Mouse (Mus musculus) embryonic facial prominence, embryonic 12.5 days (tissue): Measurements from ENCODE around the gene Slc22a12. TPM values are rescaled to one million over a fixed set of nuclear protein-coding genes. Genes with fewer than 3 reads are reported as not detected.
A peak's percentile ranks its signal among the peaks of the same experiment; 100 is the strongest.

Source experiments
- ATAC-seq: fragments of 200-750 bp; cut with Nextera tagmentation; 2 replicates; pipeline ENCODE4 v1.8.0; 2017; ENCODE audit not compliant: insufficient number of reproducible peaks, insufficient read depth, low FRiP score, low TSS enrichment
- H3K27ac ChIP-seq: fragments of 300-500 bp; sonication (generic); 2 replicates; pipeline ENCODE4 v1.5.1; 2016; ENCODE audit warnings: mild to moderate bottlenecking
- H3K27me3 ChIP-seq: fragments of 300-500 bp; sonication (generic); 2 replicates; pipeline ENCODE4 v1.6.1; 2016; ENCODE audit warnings: mild to moderate bottlenecking, moderate library complexity
- H3K36me3 ChIP-seq: fragments of 300-500 bp; sonication (generic); 2 replicates; pipeline ENCODE4 v1.6.1; 2016; ENCODE audit warnings: mild to moderate bottlenecking
- H3K4me1 ChIP-seq: fragments of 300-500 bp; sonication (generic); 2 replicates; pipeline ENCODE4 v1.6.1; 2016
- H3K4me2 ChIP-seq: fragments of 300-500 bp; sonication (generic); replicated peaks from 2 replicates; pipeline ENCODE4 v1.6.1; 2016; ENCODE audit warnings: mild to moderate bottlenecking, moderate library complexity
- H3K4me3 ChIP-seq: fragments of 300-500 bp; sonication (generic); 2 replicates; pipeline ENCODE4 v1.5.1; 2016; ENCODE audit warnings: mild to moderate bottlenecking
- H3K9ac ChIP-seq: fragments of 300-500 bp; sonication (generic); 2 replicates; pipeline ENCODE4 v1.6.1; 2016; ENCODE audit warnings: mild to moderate bottlenecking, moderate library complexity
- H3K9me3 ChIP-seq: fragments of 300-500 bp; sonication (generic); 2 replicates; pipeline ENCODE4 v1.6.1; 2016; ENCODE audit warnings: mild to moderate bottlenecking, moderate library complexity
- WGBS: fragments of 180-500 bp; shearing (Covaris S2); methylation state at CpG from one replicate; pipeline ENCODE4 v1.1.7; 2016; 5-methylcytosine and 5-hydroxymethylcytosine counted together
- polyA plus RNA-seq: library from polyadenylated mRNA; unstranded; fragments of >200 nt; fragmentation: Nextera tagmentation; extraction: Ambion mirVana; gene quantifications from 2 replicates; pipeline ENCODE4 v1.2.1, GENCODE M21; 2016

Slc22a12 gene
- polyA plus RNA-seq, 1 experiment from 2014 or later = not detected

GRCm38 (mm10) chr19:6498350-6499131 is 44.3 kb downstream of the Slc22a12 start:
- H3K9ac ChIP-seq = peak overlapping the region; percentile 60
- H3K4me1 ChIP-seq = peaks cover 26% of the 10 kb centered on the region
- no peak for ATAC-seq
- peak overlapping the region; percentile 55 for H3K4me3 ChIP-seq
- 5% methylated on average over 31 of the region's 38 CpGs for WGBS
- no peak overlapping the region for H3K27ac ChIP-seq
- peaks cover 99% of the 10 kb centered on the region for H3K27me3 ChIP-seq
- H3K4me2 ChIP-seq = peak overlapping the region; percentile 92
- H3K36me3 ChIP-seq = no peaks in the 10 kb centered on the region
- H3K9me3 ChIP-seq = no peaks in the 10 kb centered on the region

DNA sequence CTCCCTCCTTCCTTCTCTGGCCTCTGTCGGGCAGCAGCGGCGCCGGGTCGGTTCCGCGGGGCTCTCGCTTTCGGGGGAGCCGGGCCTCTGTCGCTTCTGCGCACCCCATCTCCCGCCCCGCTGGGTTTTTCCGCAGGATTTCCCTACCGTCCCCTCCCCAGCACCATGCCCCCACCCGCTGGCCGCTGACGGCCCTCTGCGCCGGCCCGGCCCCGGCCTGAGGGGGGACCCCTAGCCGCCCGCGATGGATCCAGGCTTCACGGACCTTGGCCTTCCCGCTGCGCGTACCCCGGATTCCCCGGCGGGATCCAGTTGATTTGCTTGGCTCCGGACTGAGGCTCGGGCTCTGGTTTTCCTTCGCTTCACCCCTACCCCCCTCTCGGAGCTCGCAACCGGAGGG is 45.0 kb downstream of the Slc22a12 start:
- Histone ChIP-seq H3K4me1 (peaks cover 26% of the 10 kb centered on the region), H3K27me3 (peaks cover 99% of the 10 kb centered on the region), H3K4me3 (peak overlapping the region; percentile 55), H3K9ac (peak overlapping the region; percentile 60), H3K27ac (no peak overlapping the region), H3K36me3 (no peaks in the 10 kb centered on the region), H3K9me3 (no peaks in the 10 kb centered on the region), H3K4me2 (peak overlapping the region; percentile 92)
- 2% methylated on average over 37 of the region's 39 CpGs for WGBS
- ATAC-seq = no peak

GRCm38 (mm10) chr19:6497150-6497801 is 45.6 kb downstream of the Slc22a12 start:
- 0 out of 2 replicates have a peak, but pooled peaks have one; percentile 10 for ATAC-seq
- Histone ChIP-seq H3K36me3 (no peaks in the 10 kb centered on the region), H3K4me2 (peak overlapping the region; percentile 92), H3K27me3 (peaks cover 99% of the 10 kb centered on the region), H3K27ac (no peak overlapping the region), H3K9ac (peak overlapping the region; percentile 60), H3K9me3 (no peaks in the 10 kb centered on the region), H3K4me3 (peak overlapping the region; percentile 55), H3K4me1 (peaks cover 24% of the 10 kb centered on the region)
- 0% methylated on average over 6 of the region's 39 CpGs for WGBS

DNA sequence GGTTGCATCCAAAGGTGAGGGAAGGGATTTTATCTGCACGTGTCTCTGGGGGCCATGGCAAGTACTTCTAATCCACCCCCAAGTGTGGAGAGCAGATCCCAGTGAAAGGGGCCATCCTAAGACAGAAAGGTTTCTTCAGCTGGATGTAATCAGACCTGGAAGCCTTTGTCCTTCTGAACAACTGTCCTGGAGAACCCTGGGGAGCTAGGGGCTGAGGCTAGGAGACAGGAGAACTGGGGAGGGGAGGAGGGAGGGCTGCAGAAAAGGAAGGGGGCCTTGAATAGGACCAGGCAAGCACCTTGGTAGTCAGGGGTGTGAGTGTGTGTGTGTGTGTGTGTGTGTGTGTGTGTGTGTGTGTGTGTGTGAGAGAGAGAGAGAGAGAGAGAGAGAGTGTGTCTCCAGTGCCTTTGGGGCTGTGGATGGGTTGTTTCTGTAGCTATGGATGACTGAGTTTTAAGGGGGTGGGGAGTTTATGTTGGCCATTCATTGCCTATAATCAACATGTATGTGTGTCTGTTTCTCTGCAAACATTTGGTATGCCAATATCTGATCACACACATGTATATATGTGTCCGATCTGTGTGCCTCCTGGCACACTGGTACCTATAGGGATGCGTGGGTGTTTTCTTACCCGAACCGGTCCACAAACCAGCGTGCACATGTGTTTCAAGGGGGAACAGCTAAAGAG is 46.2 kb downstream of the Slc22a12 start:
- H3K27ac ChIP-seq = no peak overlapping the region
- H3K4me2 ChIP-seq = peak overlapping the region; percentile 92
- no peak for ATAC-seq
- no peaks in the 10 kb centered on the region for H3K9me3 ChIP-seq
- H3K9ac ChIP-seq = no peak overlapping the region
- peak overlapping the region; percentile 55 for H3K4me3 ChIP-seq
- H3K36me3 ChIP-seq = no peaks in the 10 kb centered on the region
- H3K27me3 ChIP-seq = peaks cover 94% of the 10 kb centered on the region
- H3K4me1 ChIP-seq = peaks cover 18% of the 10 kb centered on the region; the same call in 1 of the 2 replicates
- WGBS = 5% methylated on average over 6 of the region's 6 CpGs

GRCm38 (mm10) chr19:6495714-6496113 is 47.1 kb downstream of the Slc22a12 start:
- Histone ChIP-seq H3K27me3 (peaks cover 92% of the 10 kb centered on the region), H3K9ac (no peak overlapping the region), H3K9me3 (no peaks in the 10 kb centered on the region), H3K4me2 (no peak overlapping the region), H3K4me1 (peaks cover 15% of the 10 kb centered on the region; the same call in 1 of the 2 replicates), H3K4me3 (no peak overlapping the region), H3K27ac (no peak overlapping the region), H3K36me3 (no peaks in the 10 kb centered on the region)
- no peak for ATAC-seq
- 36% methylated on average over 8 of the region's 8 CpGs for WGBS

DNA sequence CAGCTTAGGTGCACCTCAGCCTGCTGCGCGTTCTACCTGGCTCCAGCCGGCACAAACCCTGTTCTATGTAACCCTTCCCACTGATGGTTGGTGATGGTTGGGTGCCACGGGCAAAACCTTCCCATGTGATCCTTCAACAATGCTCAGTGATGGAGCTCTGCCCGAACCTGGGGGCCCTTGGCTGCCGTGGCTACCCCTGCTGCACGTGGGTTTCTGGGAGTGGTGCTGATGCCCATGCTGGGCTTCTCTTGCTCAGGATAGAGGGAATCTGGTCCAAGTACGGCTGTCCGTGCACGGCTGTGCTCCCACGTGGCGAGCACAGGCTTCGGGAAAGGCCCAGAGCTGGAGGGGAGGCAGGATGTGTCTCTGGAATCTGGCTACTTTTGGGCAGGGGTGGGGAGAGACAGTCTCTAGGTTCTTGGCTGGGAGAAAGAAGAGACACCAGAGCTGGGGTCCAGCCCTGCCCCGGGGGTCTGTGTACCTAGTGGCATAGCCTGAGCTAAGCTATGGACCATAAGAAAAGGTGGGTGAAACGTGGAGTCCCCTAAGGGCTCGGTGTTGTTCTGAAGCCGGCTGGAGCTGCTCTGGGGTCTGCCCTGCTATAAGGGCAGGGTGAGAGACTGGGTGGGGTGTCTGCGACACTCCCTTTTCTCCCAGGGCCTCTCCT is 48.2 kb downstream of the Slc22a12 start:
- no peaks in the 10 kb centered on the region for H3K36me3 ChIP-seq
- no peaks in the 10 kb centered on the region for H3K9me3 ChIP-seq
- no peak overlapping the region for H3K4me3 ChIP-seq
- 65% methylated on average over 18 of the region's 18 CpGs for WGBS
- peaks cover 89% of the 10 kb centered on the region for H3K27me3 ChIP-seq
- no peak for ATAC-seq
- H3K4me1 ChIP-seq = peaks cover 15% of the 10 kb centered on the region; the same call in 1 of the 2 replicates
- H3K4me2 ChIP-seq = no peak overlapping the region
- no peak overlapping the region for H3K27ac ChIP-seq
- no peak overlapping the region for H3K9ac ChIP-seq

GRCm38 (mm10) chr19:6494032-6494431 is 48.8 kb downstream of the Slc22a12 start:
- no peak overlapping the region for H3K4me3 ChIP-seq
- H3K4me2 ChIP-seq = no peak overlapping the region
- peaks cover 15% of the 10 kb centered on the region; the same call in 1 of the 2 replicates for H3K4me1 ChIP-seq
- H3K9me3 ChIP-seq = no peaks in the 10 kb centered on the region
- no peak for ATAC-seq
- peaks cover 83% of the 10 kb centered on the region for H3K27me3 ChIP-seq
- no peaks in the 10 kb centered on the region for H3K36me3 ChIP-seq
- H3K9ac ChIP-seq = no peak overlapping the region
- H3K27ac ChIP-seq = no peak overlapping the region
- 76% methylated on average over 7 of the region's 7 CpGs for WGBS

DNA sequence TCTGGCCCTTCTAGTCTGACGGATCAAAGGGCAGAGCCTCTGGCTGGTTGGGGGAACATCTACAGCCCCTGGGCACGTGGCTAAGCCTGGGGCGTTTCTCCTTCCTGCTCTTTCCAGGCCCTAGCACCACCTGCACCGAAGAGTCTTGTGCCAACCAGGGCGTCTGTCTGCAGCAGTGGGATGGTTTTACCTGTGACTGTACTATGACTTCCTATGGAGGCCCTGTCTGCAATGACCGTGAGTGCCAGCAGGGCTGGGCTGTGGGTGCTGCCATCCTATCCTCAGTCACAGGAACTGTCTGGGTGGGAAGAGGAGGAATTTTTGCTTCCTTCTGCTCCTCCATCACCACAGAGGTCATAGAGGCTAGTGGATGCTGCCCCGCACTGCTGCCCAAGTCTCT is 49.6 kb downstream of the Slc22a12 start:
- no peak for ATAC-seq
- Histone ChIP-seq H3K4me3 (no peak overlapping the region), H3K27ac (no peak overlapping the region), H3K4me1 (peaks cover 15% of the 10 kb centered on the region; the same call in 1 of the 2 replicates), H3K36me3 (no peaks in the 10 kb centered on the region), H3K9ac (no peak overlapping the region), H3K27me3 (peaks cover 75% of the 10 kb centered on the region), H3K4me2 (no peak overlapping the region), H3K9me3 (no peaks in the 10 kb centered on the region)
- WGBS = 78% methylated on average over 7 of the region's 7 CpGs

DNA sequence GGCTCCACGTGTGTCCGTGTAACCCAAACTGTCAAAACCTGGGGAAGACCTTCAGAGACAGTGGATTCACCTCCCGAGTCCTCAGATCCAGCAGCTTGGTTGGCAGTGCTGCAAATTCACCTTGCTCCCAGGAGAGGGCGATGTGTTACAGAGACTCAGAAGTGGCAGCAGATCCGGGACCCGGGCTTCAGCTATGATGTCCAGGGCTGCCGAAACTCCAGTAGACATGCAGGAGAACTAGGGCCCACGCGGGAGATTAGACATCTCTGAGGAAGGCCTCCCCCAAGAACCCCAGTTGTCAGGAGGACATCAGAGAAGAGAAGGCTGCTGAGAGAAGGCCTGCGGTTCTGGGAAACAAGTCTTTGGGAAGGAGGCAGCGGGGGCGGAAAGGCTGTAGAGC is 50.7 kb downstream of the Slc22a12 start:
- Histone ChIP-seq H3K9ac (no peak overlapping the region), H3K27ac (no peak overlapping the region), H3K4me2 (no peak overlapping the region; the same call in 1 of the 2 replicates), H3K4me1 (peaks cover 9% of the 10 kb centered on the region; the same call in 1 of the 2 replicates), H3K9me3 (no peaks in the 10 kb centered on the region), H3K27me3 (peaks cover 68% of the 10 kb centered on the region), H3K4me3 (no peak overlapping the region), H3K36me3 (no peaks in the 10 kb centered on the region)
- ATAC-seq = no peak
- WGBS = 20% methylated on average over 12 of the region's 12 CpGs

DNA sequence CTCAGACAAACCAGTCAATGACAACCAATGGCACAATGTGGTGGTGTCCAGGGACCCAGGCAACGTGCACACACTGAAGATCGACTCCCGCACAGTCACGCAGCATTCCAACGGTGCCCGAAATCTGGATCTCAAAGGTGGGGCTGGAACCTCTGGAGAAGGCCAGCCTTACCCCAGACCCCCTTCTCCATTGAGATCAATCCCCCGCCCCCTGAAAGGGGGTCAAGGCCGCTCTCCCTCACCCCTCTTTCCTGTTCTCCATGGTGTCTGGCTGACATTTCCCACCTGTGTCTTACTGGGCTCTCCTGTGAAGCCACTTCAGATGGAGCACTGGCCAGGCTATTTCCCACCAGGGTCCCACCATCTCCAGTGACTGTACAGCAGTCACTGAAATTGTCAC is 51.3 kb downstream of the Slc22a12 start:
- H3K9me3 ChIP-seq = no peaks in the 10 kb centered on the region
- peaks cover 62% of the 10 kb centered on the region for H3K27me3 ChIP-seq
- no peak overlapping the region for H3K9ac ChIP-seq
- WGBS = 85% methylated on average over 8 of the region's 8 CpGs
- no peak overlapping the region for H3K4me3 ChIP-seq
- H3K4me1 ChIP-seq = peaks cover 3% of the 10 kb centered on the region; the same call in 1 of the 2 replicates
- H3K36me3 ChIP-seq = no peaks in the 10 kb centered on the region
- no peak overlapping the region for H3K27ac ChIP-seq
- H3K4me2 ChIP-seq = no peak overlapping the region
- ATAC-seq = no peak

GRCm38 (mm10) chr19:6489030-6489429 is 53.8 kb downstream of the Slc22a12 start:
- Histone ChIP-seq H3K27me3 (peaks cover 37% of the 10 kb centered on the region), H3K27ac (no peak overlapping the region), H3K9me3 (no peaks in the 10 kb centered on the region), H3K9ac (no peak overlapping the region), H3K4me1 (no peaks in the 10 kb centered on the region), H3K4me2 (no peak overlapping the region), H3K36me3 (no peaks in the 10 kb centered on the region), H3K4me3 (no peak overlapping the region)
- under 1% methylated on average over 4 of the region's 4 CpGs for WGBS
- no peak; the same call in 1 of the 2 replicates for ATAC-seq
